Mouse (Mus musculus) C2C12 (cell line): Measurements from ENCODE around the gene Gm11214. TPM values are rescaled to one million over a fixed set of nuclear protein-coding genes. Genes with fewer than 3 reads are reported as not detected.

Experiments
- H3K27me3 ChIP-seq: one replicate; pipeline ENCODE4 v1.6.1; 2011; ENCODE audit not compliant: control insufficient read depth, insufficient read depth, insufficient read length
- H3K36me3 ChIP-seq: one replicate; pipeline ENCODE4 v1.6.1; 2011; ENCODE audit not compliant: control insufficient read depth, insufficient read depth
- H3K4me3 ChIP-seq: one replicate; pipeline ENCODE4 v1.5.1; 2011; ENCODE audit warnings: mild to moderate bottlenecking, control low read depth; ENCODE audit not compliant: poor library complexity, insufficient read depth, severe bottlenecking
- H3K79me2 ChIP-seq: one replicate; pipeline ENCODE4 v1.6.1; 2011; ENCODE audit not compliant: control insufficient read depth, insufficient read depth
- H3K79me3 ChIP-seq: one replicate; pipeline ENCODE4 v1.6.1; 2011; ENCODE audit warnings: low read depth, control low read depth
- H3ac ChIP-seq: one replicate; pipeline ENCODE3; 2011; ENCODE audit warnings: low read depth; ENCODE audit not compliant: control insufficient read depth, insufficient read length
- CEBPB ChIP-seq: IDR thresholded peaks from one replicate; pipeline ENCODE4 v1.6.1; 2011; ENCODE audit warnings: low read depth, mild to moderate bottlenecking, control low read depth, moderate library complexity
- CTCF ChIP-seq: IDR thresholded peaks from one replicate; pipeline ENCODE4 v1.5.1; 2011; ENCODE audit not compliant: control insufficient read depth, insufficient read depth, insufficient read length
- FOSL1 ChIP-seq: IDR thresholded peaks from one replicate; pipeline ENCODE4 v1.8.0; 2011; ENCODE audit warnings: mild to moderate bottlenecking, low read length; ENCODE audit not compliant: poor library complexity, insufficient read depth, severe bottlenecking
- MAX ChIP-seq: IDR thresholded peaks from one replicate; pipeline ENCODE4 v1.6.1; 2011; ENCODE audit warnings: mild to moderate bottlenecking, control low read depth
- MYOD1 ChIP-seq: IDR thresholded peaks from one replicate; pipeline ENCODE4 v1.6.1; 2011; ENCODE audit warnings: low read depth; ENCODE audit not compliant: control insufficient read depth, insufficient read length
- MYOG ChIP-seq: IDR thresholded peaks from one replicate; pipeline ENCODE4 v1.6.1; 2011; ENCODE audit not compliant: control insufficient read depth, insufficient read length; ENCODE audit errors: extremely low read depth
- USF1 ChIP-seq: IDR thresholded peaks from one replicate; pipeline ENCODE4 v1.6.1; 2011; ENCODE audit warnings: low read depth, mild to moderate bottlenecking, control low read depth, moderate library complexity
- polyA plus RNA-seq: library from polyadenylated mRNA; unstranded; fragments of >200 nt; fragmentation: generic; extraction: Trizol; gene quantifications from one replicate; pipeline ENCODE4 v1.2.1, GENCODE M21; 2012; ENCODE audit warnings: missing spikeins

Gm11214 gene
- polyA plus RNA-seq, 1 experiment, result not detected

DNA sequence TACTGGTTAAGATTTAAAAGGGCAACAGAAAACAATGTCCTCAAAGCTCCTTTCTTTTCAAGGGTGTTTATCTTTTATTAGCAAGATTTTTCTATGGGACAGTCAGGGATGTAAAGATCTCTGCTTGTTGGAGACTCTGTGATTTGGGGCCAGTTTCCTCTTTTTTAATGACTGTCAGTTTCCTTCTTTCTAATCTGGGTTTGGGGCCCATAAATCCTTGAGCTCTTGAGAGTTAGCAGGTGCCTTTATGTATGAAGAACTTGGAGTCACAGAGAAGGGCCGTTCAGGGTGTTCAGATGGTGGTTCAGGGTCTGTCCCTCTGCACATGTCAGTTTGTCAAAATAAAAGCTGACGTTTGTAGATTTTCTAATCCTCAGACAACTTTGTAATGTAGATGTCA is 11.9 kb upstream of the Gm11214 start:
- no peaks in the 10 kb centered on the region for H3K27me3 ChIP-seq
- no peak overlapping the region for H3ac ChIP-seq
- no peaks in the 10 kb centered on the region for H3K36me3 ChIP-seq
- H3K4me3 ChIP-seq, result no peak overlapping the region
- no peaks in the 10 kb centered on the region for H3K79me3 ChIP-seq
- no peak for TF ChIP-seq CEBPB
- no peak for TF ChIP-seq MYOD1
- no peak for TF ChIP-seq FOSL1
- TF ChIP-seq MAX, result no peak
- TF ChIP-seq CTCF, result no peak
- TF ChIP-seq USF1, result no peak
- TF ChIP-seq MYOG, result no peak
- H3K79me2 ChIP-seq, result no peaks in the 10 kb centered on the region

DNA sequence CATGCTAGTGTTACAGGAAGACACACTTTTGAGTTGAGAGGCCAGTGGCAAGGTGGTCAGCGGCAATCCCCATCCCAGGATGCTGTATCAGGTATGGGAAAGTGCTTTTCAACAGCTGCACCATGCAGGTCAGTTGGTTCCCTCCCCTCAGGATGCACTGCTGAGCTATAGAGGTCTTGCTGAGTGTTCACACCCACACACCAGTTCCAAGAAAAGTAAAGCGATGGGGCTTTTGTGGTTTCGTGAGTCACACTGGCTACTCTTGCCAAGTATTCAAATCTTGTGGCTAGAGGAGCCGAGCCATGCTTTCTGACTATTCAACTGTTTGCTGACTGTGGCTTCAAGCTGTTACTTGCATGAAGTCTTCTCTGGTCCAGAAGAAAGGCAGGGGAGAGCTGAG is 5.1 kb upstream of the Gm11214 start:
- no peaks in the 10 kb centered on the region for H3K27me3 ChIP-seq

DNA sequence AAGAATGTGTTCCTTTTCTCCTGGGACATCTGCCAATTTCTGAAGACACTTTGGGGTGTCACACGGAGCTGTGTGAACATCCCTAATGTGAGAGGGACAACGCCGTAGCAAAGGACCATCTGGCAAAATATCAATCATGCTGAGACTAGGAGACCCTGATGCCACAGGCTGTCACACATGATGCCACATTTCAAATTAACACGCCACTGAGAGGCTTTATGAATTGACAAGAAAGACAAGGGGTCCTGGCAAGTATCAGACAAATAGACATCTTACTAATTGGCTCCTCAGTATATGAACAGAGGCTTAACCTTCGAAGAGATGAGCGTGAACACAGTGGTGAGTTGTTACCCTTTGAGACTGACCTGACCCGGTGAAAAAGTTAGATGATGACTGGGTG is 2.6 kb upstream of the Gm11214 start:
- H3K79me2 ChIP-seq, result no peaks in the 10 kb centered on the region
- H3K36me3 ChIP-seq, result no peaks in the 10 kb centered on the region
- no peaks in the 10 kb centered on the region for H3K27me3 ChIP-seq
- H3K79me3 ChIP-seq, result no peaks in the 10 kb centered on the region
- no peak overlapping the region for H3K4me3 ChIP-seq
- no peak for TF ChIP-seq MAX
- TF ChIP-seq FOSL1, result no peak
- no peak for TF ChIP-seq CEBPB
- no peak for TF ChIP-seq USF1
- TF ChIP-seq CTCF, result no peak
- TF ChIP-seq MYOG, result no peak
- TF ChIP-seq MYOD1, result no peak
- H3ac ChIP-seq, result no peak overlapping the region

More for the DNA sequence above, 5.1 kb upstream of the Gm11214 start:
- TF ChIP-seq MAX (no peak), MYOD1 (peak; percentile 72), FOSL1 (peak; percentile 81)
- Histone ChIP-seq H3ac (no peak overlapping the region), H3K4me3 (no peak overlapping the region), H3K79me2 (no peaks in the 10 kb centered on the region), H3K36me3 (no peaks in the 10 kb centered on the region), H3K79me3 (no peaks in the 10 kb centered on the region)

DNA sequence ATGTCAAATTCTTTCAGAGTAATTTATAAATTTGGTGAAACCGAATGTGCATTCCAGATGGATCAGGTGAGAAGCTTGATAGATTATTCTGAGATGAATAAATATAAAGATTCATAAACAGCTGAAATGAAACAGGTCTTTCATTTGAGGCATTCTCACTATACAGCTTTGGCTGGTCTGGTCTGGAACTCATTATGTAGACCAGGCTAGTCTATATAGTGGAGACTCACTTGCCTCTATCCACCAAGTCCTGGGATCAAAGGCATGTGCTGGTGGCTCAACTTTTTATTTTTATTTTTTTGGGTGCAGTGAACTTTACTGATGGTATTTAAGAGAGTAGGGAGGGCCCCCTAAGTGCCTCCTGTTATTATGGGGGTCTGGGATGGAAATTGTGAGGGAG is 1.3 kb downstream of the Gm11214 start:
- TF ChIP-seq MAX (no peak), CTCF (no peak), FOSL1 (no peak), CEBPB (no peak), MYOG (no peak), USF1 (no peak), MYOD1 (no peak)
- Histone ChIP-seq H3ac (no peak overlapping the region), H3K36me3 (no peaks in the 10 kb centered on the region), H3K79me2 (no peaks in the 10 kb centered on the region), H3K4me3 (no peak overlapping the region), H3K27me3 (no peaks in the 10 kb centered on the region), H3K79me3 (no peaks in the 10 kb centered on the region)

DNA sequence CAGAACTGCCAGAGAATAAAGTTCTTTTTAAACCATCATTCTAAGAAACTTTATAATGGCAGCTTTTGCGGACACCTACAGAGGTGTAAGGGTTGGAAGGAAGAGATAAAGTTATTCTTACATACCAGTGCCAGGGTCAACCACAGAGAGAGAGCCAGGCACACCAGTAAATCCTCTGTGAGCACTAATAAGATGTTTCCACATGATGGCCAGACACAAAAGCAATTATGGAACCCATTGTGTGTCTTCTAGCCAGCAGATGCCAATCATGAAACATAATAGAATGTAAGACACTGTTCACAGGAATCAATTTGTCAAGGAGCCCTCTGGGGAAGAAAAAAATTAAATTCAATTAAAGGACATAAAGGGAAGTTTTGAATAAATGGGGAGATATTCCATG is 1.8 kb downstream of the Gm11214 start:
- Histone ChIP-seq H3K36me3 (no peaks in the 10 kb centered on the region), H3K4me3 (no peak overlapping the region), H3K79me2 (no peaks in the 10 kb centered on the region), H3K27me3 (no peaks in the 10 kb centered on the region), H3K79me3 (no peaks in the 10 kb centered on the region), H3ac (no peak overlapping the region)
- TF ChIP-seq CEBPB, result no peak
- no peak for TF ChIP-seq MYOG
- TF ChIP-seq MAX, result no peak
- no peak for TF ChIP-seq FOSL1
- TF ChIP-seq MYOD1, result no peak
- no peak for TF ChIP-seq USF1
- TF ChIP-seq CTCF, result no peak

DNA sequence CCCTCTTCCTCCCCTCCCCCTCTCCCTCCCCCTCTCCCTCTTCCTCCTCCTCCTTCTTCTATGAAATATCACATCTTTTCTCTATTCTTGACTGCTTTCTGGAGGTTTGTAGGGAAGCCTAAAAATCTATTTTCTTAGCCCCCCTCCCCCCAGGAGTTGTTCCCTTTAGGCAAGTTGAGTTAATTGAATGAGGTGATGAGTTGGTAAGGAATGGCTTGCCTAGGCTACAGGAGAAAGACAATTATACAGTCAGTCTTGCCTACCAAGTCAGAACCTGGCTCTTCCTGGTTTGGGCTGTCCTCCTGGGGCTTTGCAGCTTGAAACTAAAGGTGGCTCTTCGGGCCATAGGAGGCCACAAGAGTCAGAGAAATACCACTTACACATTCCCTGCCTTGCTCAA is 3.4 kb downstream of the Gm11214 start:
- no peaks in the 10 kb centered on the region for H3K79me2 ChIP-seq
- no peak for TF ChIP-seq MYOG
- H3K4me3 ChIP-seq, result no peak overlapping the region
- no peaks in the 10 kb centered on the region for H3K36me3 ChIP-seq
- no peaks in the 10 kb centered on the region for H3K79me3 ChIP-seq
- H3ac ChIP-seq, result no peak overlapping the region
- H3K27me3 ChIP-seq, result no peaks in the 10 kb centered on the region

DNA sequence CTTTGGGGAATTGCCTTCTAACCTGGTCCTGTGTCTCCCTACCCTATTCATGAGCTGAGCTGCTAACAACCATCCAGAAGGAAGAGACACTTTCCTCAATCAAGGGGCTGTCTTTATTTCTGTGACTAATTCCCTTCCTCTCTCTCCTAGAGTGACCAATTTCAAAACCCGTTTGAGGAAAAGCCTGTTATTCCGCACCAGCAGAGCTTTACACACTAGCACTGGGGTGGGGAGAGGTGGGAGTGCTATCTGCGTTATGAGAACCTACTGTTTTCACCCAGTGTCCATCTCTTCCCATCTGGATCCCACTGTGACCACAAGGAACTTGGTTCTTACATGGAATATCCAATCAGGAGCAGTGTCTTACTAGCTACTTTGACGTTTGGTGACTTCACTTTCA is 4.1 kb downstream of the Gm11214 start:
- Histone ChIP-seq H3ac (no peak overlapping the region), H3K36me3 (no peaks in the 10 kb centered on the region), H3K79me2 (no peaks in the 10 kb centered on the region), H3K79me3 (no peaks in the 10 kb centered on the region), H3K4me3 (no peak overlapping the region), H3K27me3 (no peaks in the 10 kb centered on the region)
- TF ChIP-seq CEBPB (no peak), CTCF (no peak), MYOD1 (no peak), FOSL1 (no peak), MAX (no peak), MYOG (no peak), USF1 (no peak)
